Mouse (Mus musculus) layer of hippocampus, postnatal 25 days (tissue): ENCODE results near the gene Stk19. TPM values are rescaled to one million over a fixed set of nuclear protein-coding genes. Genes with fewer than 3 reads are reported as not detected.

Experiments
- DNase-seq, 2 experiments: peaks; one replicate each; pipeline ENCODE4 v3.0.0; 2022; ENCODE audit warnings: mixed read lengths in 2 of 2, low spot score in 1 of 2; ENCODE audit errors: extremely low spot score in 1 of 2
- total RNA-seq, 2 experiments: library from RNA; stranded (reverse); gene quantifications; 2 replicates each; pipeline ENCODE4 v1.2.3; 2021

Gene Stk19
- 10 to 100 TPM; 57.3 to 59.8 TPM for total RNA-seq

- DNase-seq: peak; percentile 92 to 95
These were observed at the start of gene Stk19, which contains the start of gene Dxo for GRCm38 (mm10) chr17:34836856-34837221. Gene Stk19 (minus strand): TSS chr17:34836945. Gene Dxo (plus strand): TSS chr17:34837019.

- DNase-seq: no peak
These were observed 48.9 kb upstream of the Stk19 start for GRCm38 (mm10) chr17:34885615-34886014.

GRCm38 (mm10) chr17:34884704-34885103 is 48.0 kb upstream of the Stk19 start:
- DNase-seq: no peak

GRCm38 (mm10) chr17:34883332-34883731 is 46.6 kb upstream of the Stk19 start:
- DNase-seq: no peak

GRCm38 (mm10) chr17:34881683-34882310 is 45.1 kb upstream of the Stk19 start, which contains the start of gene Gm20547:
Gene Gm20547 (minus strand): TSS chr17:34882042.
- DNase-seq: no peak

GRCm38 (mm10) chr17:34881166-34881565 is 44.4 kb upstream of the Stk19 start:
- DNase-seq: no peak

GRCm38 (mm10) chr17:34879336-34879879 is 42.7 kb upstream of the Stk19 start, which contains the start of gene Zbtb12:
Gene Zbtb12 (plus strand): TSS chr17:34879483.
- no peak for DNase-seq

- no peak for DNase-seq
These were observed 37.6 kb upstream of the Stk19 start for GRCm38 (mm10) chr17:34874321-34874720.

- DNase-seq: no peak
These were observed 29.2 kb upstream of the Stk19 start for GRCm38 (mm10) chr17:34865981-34866380.

GRCm38 (mm10) chr17:34862416-34863081 is 25.8 kb upstream of the Stk19 start, which contains the start of gene Cfb:
Gene Cfb (minus strand): TSS chr17:34862518.
- no peak for DNase-seq

- no peak for DNase-seq
These were observed 25.1 kb upstream of the Stk19 start for GRCm38 (mm10) chr17:34861704-34862415.

GRCm38 (mm10) chr17:34860514-34860913 is 23.8 kb upstream of the Stk19 start:
- no peak for DNase-seq

- no peak for DNase-seq
These were observed 21.9 kb upstream of the Stk19 start for GRCm38 (mm10) chr17:34858670-34859069.

- DNase-seq: peak in 1 of 2 experiments; percentile 60
These were observed 19.1 kb upstream of the Stk19 start for GRCm38 (mm10) chr17:34855825-34856224.

GRCm38 (mm10) chr17:34854761-34855160 is 18.0 kb upstream of the Stk19 start:
- no peak for DNase-seq

- DNase-seq: no peak
These were observed 16.8 kb upstream of the Stk19 start for GRCm38 (mm10) chr17:34853511-34853910.

- DNase-seq: no peak
These were observed 13.9 kb upstream of the Stk19 start for GRCm38 (mm10) chr17:34850517-34851125.

GRCm38 (mm10) chr17:34849722-34850516 is 13.2 kb upstream of the Stk19 start, which contains the start of the genes Skiv2l and Nelfe:
Gene Skiv2l (minus strand): TSS chr17:34850210.
Gene Nelfe (plus strand): TSS chr17:34850391.
- peak; percentile 92 to 94 for DNase-seq

- no peak for DNase-seq
These were observed 10.9 kb upstream of the Stk19 start for GRCm38 (mm10) chr17:34847615-34848014.

- DNase-seq: no peak
These were observed 10.4 kb upstream of the Stk19 start for GRCm38 (mm10) chr17:34847192-34847591.
